Mouse (Mus musculus) urinary bladder, adult 18-20 months (tissue): ENCODE results near the gene Dip2c.

Experiments
- DNase-seq, 2 experiments: peaks; one replicate each; pipeline ENCODE4 v3.0.0; 2022; ENCODE audit warnings: low spot score in 2 of 2, mixed read lengths in 2 of 2

The Dip2c gene

GRCm38 (mm10) chr13:9538556-9538955 lies 262.2 kb downstream of the Dip2c start:
- DNase-seq = no peak

GRCm38 (mm10) chr13:9547698-9548344 lies 271.5 kb downstream of the Dip2c start:
- DNase-seq = no peak

- DNase-seq = no peak
Measured at GRCm38 (mm10) chr13:9562099-9562498, 285.8 kb downstream of the Dip2c start.

GRCm38 (mm10) chr13:9562921-9563320 lies 286.6 kb downstream of the Dip2c start:
- no peak for DNase-seq

GRCm38 (mm10) chr13:9568852-9569251 lies 292.5 kb downstream of the Dip2c start:
- DNase-seq = no peak

GRCm38 (mm10) chr13:9576686-9577085 lies 300.4 kb downstream of the Dip2c start:
- no peak for DNase-seq

- DNase-seq = peak in 1 of 2 experiments; percentile 4
Measured at GRCm38 (mm10) chr13:9578456-9578855, 302.1 kb downstream of the Dip2c start.

- DNase-seq = no peak
Measured at GRCm38 (mm10) chr13:9581821-9582220, 305.5 kb downstream of the Dip2c start.

GRCm38 (mm10) chr13:9583579-9583978 lies 307.3 kb downstream of the Dip2c start:
- no peak for DNase-seq

- no peak for DNase-seq
Measured at GRCm38 (mm10) chr13:9599334-9600096, 323.2 kb downstream of the Dip2c start.

- DNase-seq = no peak
Measured at GRCm38 (mm10) chr13:9601350-9601749, 325.0 kb downstream of the Dip2c start.

GRCm38 (mm10) chr13:9611229-9611628 lies 334.9 kb downstream of the Dip2c start:
- DNase-seq = no peak

- no peak for DNase-seq
Measured at GRCm38 (mm10) chr13:9632684-9633083, 356.4 kb downstream of the Dip2c start.

- no peak for DNase-seq
Measured at GRCm38 (mm10) chr13:9635951-9636350, 359.6 kb downstream of the Dip2c start.

- DNase-seq = no peak
Measured at GRCm38 (mm10) chr13:9636505-9636904, 360.2 kb downstream of the Dip2c start.

GRCm38 (mm10) chr13:9637949-9638348 lies 361.6 kb downstream of the Dip2c start:
- DNase-seq = no peak

- no peak for DNase-seq
Measured at GRCm38 (mm10) chr13:9648716-9649115, 372.4 kb downstream of the Dip2c start.

GRCm38 (mm10) chr13:9649894-9650293 lies 373.6 kb downstream of the Dip2c start:
- DNase-seq = no peak

- DNase-seq = no peak
Measured at GRCm38 (mm10) chr13:9650580-9650979, 374.3 kb downstream of the Dip2c start.

GRCm38 (mm10) chr13:9653018-9653417 lies 376.7 kb downstream of the Dip2c start:
- no peak for DNase-seq

GRCm38 (mm10) chr13:9656613-9657012 lies 380.3 kb downstream of the Dip2c start:
- no peak for DNase-seq

- no peak for DNase-seq
Measured at GRCm38 (mm10) chr13:9660711-9661110, 384.4 kb downstream of the Dip2c start.

GRCm38 (mm10) chr13:9663593-9663992 lies 387.3 kb downstream of the Dip2c start:
- DNase-seq = no peak
